Mouse (Mus musculus): ENCODE results near the gene Zfp36l2. TPM values are rescaled to one million over a fixed set of nuclear protein-coding genes. Genes with fewer than 3 reads are reported as not detected.

Gene Zfp36l2
- total and polyA plus RNA-seq, 3 experiments, result 68.5 to 174 (median 93.6) TPM

- Histone ChIP-seq H3K27ac (ENCODE audit: control insufficient read depth, low read depth, low read length) (no peak overlapping the region), H3K36me3 (ENCODE audit: control insufficient read depth in 1 of 2, insufficient read depth in 2 of 2, low read length in 2 of 2) (peaks cover 0 to 2% of the 10 kb centered on the region in 2 experiments; a peak in 1 of 4 replicates)
Observed at GRCm38 (mm10) chr17:84207611-84208010, 19.9 kb upstream of the Zfp36l2 start.

GRCm38 (mm10) chr17:84206239-84206638 lies 18.5 kb upstream of the Zfp36l2 start:
- Histone ChIP-seq H3K79me2 (ENCODE audit: control insufficient read depth, insufficient read depth, low read length, poor library complexity) (no peaks in the 10 kb centered on the region), H3K9me3 (replicated peaks; ENCODE audit: insufficient read depth, low read length) (no peaks in the 10 kb centered on the region), H3K4me1 (ENCODE audit: control insufficient read depth in 1 of 2, insufficient read depth in 2 of 2, low read length in 2 of 2) (no peaks in the 10 kb centered on the region), H3K9ac (ENCODE audit: control insufficient read depth, low read depth, low read length, poor library complexity, severe bottlenecking) (no peak overlapping the region), H3K4me3 (ENCODE audit: control insufficient read depth in 1 of 2, insufficient read depth in 1 of 2, low read depth in 2 of 2, low read length in 2 of 2) (no peak overlapping the region), H3K27me3 (ENCODE audit: control insufficient read depth in 1 of 2, insufficient read depth in 2 of 2, low read length in 2 of 2) (no peaks in the 10 kb centered on the region), H3K36me3 (ENCODE audit: control insufficient read depth in 1 of 2, insufficient read depth in 2 of 2, low read length in 2 of 2) (no peaks in the 10 kb centered on the region; a peak in 1 of 4 replicates), H3K27ac (ENCODE audit: control insufficient read depth, low read depth, low read length) (no peak overlapping the region)
- no peak for DNase-seq (ENCODE audit: low read depth, low spot score)
- TF ChIP-seq NELFE (IDR thresholded peaks at IDR 0.05; ENCODE audit: low read depth, low read length), result no peak
- TF ChIP-seq TCF12 (IDR thresholded peaks at IDR 0.05; ENCODE audit: low read depth, low read length), result no peak
- no peak for TF ChIP-seq NRF1 (IDR thresholded peaks at IDR 0.05; ENCODE audit: insufficient read depth, low read depth, low read length, poor library complexity, severe bottlenecking)

More at GRCm38 (mm10) chr17:84207611-84208010, 19.9 kb upstream of the Zfp36l2 start:
- Histone ChIP-seq H3K9me3 (replicated peaks; ENCODE audit: insufficient read depth, low read length) (no peaks in the 10 kb centered on the region), H3K9ac (ENCODE audit: control insufficient read depth, low read depth, low read length, poor library complexity, severe bottlenecking) (no peak overlapping the region), H3K4me3 (ENCODE audit: control insufficient read depth in 1 of 2, insufficient read depth in 1 of 2, low read depth in 2 of 2, low read length in 2 of 2) (no peak overlapping the region), H3K27me3 (ENCODE audit: control insufficient read depth in 1 of 2, insufficient read depth in 2 of 2, low read length in 2 of 2) (no peaks in the 10 kb centered on the region), H3K4me1 (ENCODE audit: control insufficient read depth in 1 of 2, insufficient read depth in 2 of 2, low read length in 2 of 2) (no peaks in the 10 kb centered on the region), H3K79me2 (ENCODE audit: control insufficient read depth, insufficient read depth, low read length, poor library complexity) (no peaks in the 10 kb centered on the region)
- no peak for DNase-seq (ENCODE audit: low read depth, low spot score)
- TF ChIP-seq POLR2AphosphoS5 (IDR thresholded peaks at IDR 0.05; ENCODE audit: borderline replicate concordance, low read depth, low read length), result no peak
- TF ChIP-seq KAT2A (conservative IDR thresholded peaks at IDR 0.05; ENCODE audit: low read depth, low read length), result no peak
- no peak for TF ChIP-seq MAFK (IDR thresholded peaks at IDR 0.05; ENCODE audit: borderline replicate concordance, low read depth, low read length)
- no peak for TF ChIP-seq MYB (IDR thresholded peaks at IDR 0.05; ENCODE audit: low read depth, low read length)
- no peak for TF ChIP-seq ELF1 (IDR thresholded peaks at IDR 0.05; ENCODE audit: low read depth, low read length)
- no peak for TF ChIP-seq GABPA (IDR thresholded peaks at IDR 0.05; ENCODE audit: low read depth, low read length)

- no peaks in the 10 kb centered on the region for H3K9me3 ChIP-seq (replicated peaks; ENCODE audit: insufficient read depth, low read length)
- no peak overlapping the region for H3K9ac ChIP-seq (ENCODE audit: control insufficient read depth, low read depth, low read length, poor library complexity, severe bottlenecking)
- H3K4me1 ChIP-seq (ENCODE audit: control insufficient read depth in 1 of 2, insufficient read depth in 2 of 2, low read length in 2 of 2), result no peaks in the 10 kb centered on the region
- DNase-seq (ENCODE audit: low read depth, low spot score), result no peak
- no peak overlapping the region for H3K4me3 ChIP-seq (ENCODE audit: control insufficient read depth in 1 of 2, insufficient read depth in 1 of 2, low read depth in 2 of 2, low read length in 2 of 2)
- TF ChIP-seq CTCF (IDR thresholded peaks at IDR 0.05 in 2 of 3, conservative IDR thresholded peaks at IDR 0.05 in 1 of 3; ENCODE audit: control insufficient read depth in 1 of 3, insufficient read depth in 1 of 3, low read depth in 2 of 3, low read length in 3 of 3, poor library complexity in 1 of 3, severe bottlenecking in 1 of 3), result no peak
- TF ChIP-seq ZC3H11A (IDR thresholded peaks at IDR 0.05; ENCODE audit: low read depth, low read length), result no peak
- TF ChIP-seq MYC (IDR thresholded peaks at IDR 0.05; ENCODE audit: low read depth, low read length), result no peak
- no peak for TF ChIP-seq UBTF (IDR thresholded peaks at IDR 0.05; ENCODE audit: borderline replicate concordance, insufficient read depth, low read depth, low read length)
- no peak for TF ChIP-seq MAX (IDR thresholded peaks at IDR 0.05; ENCODE audit: low read length)
- TF ChIP-seq NRF1 (IDR thresholded peaks at IDR 0.05; ENCODE audit: insufficient read depth, low read depth, low read length, poor library complexity, severe bottlenecking), result no peak
- TF ChIP-seq ZNF384 (IDR thresholded peaks at IDR 0.05; ENCODE audit: low read depth, low read length), result no peak
- no peak for TF ChIP-seq POLR2A (IDR thresholded peaks at IDR 0.05; ENCODE audit: control insufficient read depth in 1 of 2, insufficient read depth in 1 of 2, low read depth in 1 of 2, low read length in 2 of 2, poor library complexity in 1 of 2)
- no peak for TF ChIP-seq TAL1 (IDR thresholded peaks at IDR 0.05; ENCODE audit: low read length)
- TF ChIP-seq BHLHE40 (IDR thresholded peaks at IDR 0.05; ENCODE audit: borderline replicate concordance, low read depth, low read length), result no peak
- TF ChIP-seq POLR2AphosphoS5 (IDR thresholded peaks at IDR 0.05; ENCODE audit: borderline replicate concordance, low read depth, low read length), result no peak
- H3K36me3 ChIP-seq (ENCODE audit: control insufficient read depth in 1 of 2, insufficient read depth in 2 of 2, low read length in 2 of 2), result no peaks in the 10 kb centered on the region; a peak in 2 of 4 replicates
- H3K79me2 ChIP-seq (ENCODE audit: control insufficient read depth, insufficient read depth, low read length, poor library complexity), result no peaks in the 10 kb centered on the region
- H3K27me3 ChIP-seq (ENCODE audit: control insufficient read depth in 1 of 2, insufficient read depth in 2 of 2, low read length in 2 of 2), result no peaks in the 10 kb centered on the region
- H3K27ac ChIP-seq (ENCODE audit: control insufficient read depth, low read depth, low read length), result no peak overlapping the region
Observed at GRCm38 (mm10) chr17:84204962-84205361, 17.2 kb upstream of the Zfp36l2 start.
